Mouse (Mus musculus) bone marrow macrophage, adult 2 months (primary cell): Measurements from ENCODE around the gene Fam20c.

Experiments used
- CTCF ChIP-seq: IDR thresholded peaks from 2 replicates; pipeline ENCODE4 v1.5.1; 2012; ENCODE audit warnings: low read depth, mild to moderate bottlenecking, low read length, moderate library complexity
- POLR2A ChIP-seq: IDR thresholded peaks from 2 replicates; pipeline ENCODE4 v1.6.1; 2012; ENCODE audit warnings: mild to moderate bottlenecking, low read depth, low read length, borderline replicate concordance

- TF ChIP-seq CTCF (no peak), POLR2A (no peak)
Observed at GRCm38 (mm10) chr5:138778731-138779463, 24.6 kb downstream of the Fam20c start.
